Mouse (Mus musculus) urinary bladder, postnatal 0 days (tissue): ENCODE data around the gene Tra2b. TPM values are rescaled to one million over a fixed set of nuclear protein-coding genes. Genes with fewer than 3 reads are reported as not detected.

ENCODE experiments used
- polyA plus RNA-seq: library from polyadenylated mRNA; unstranded; fragments of >200 nt; fragmentation: Nextera tagmentation; extraction: Ambion mirVana; gene quantifications from 2 replicates; pipeline ENCODE4 v1.2.1, GENCODE M21; 2015

Gene Tra2b
- 158 and 189 TPM in 2 replicates for polyA plus RNA-seq

DNA sequence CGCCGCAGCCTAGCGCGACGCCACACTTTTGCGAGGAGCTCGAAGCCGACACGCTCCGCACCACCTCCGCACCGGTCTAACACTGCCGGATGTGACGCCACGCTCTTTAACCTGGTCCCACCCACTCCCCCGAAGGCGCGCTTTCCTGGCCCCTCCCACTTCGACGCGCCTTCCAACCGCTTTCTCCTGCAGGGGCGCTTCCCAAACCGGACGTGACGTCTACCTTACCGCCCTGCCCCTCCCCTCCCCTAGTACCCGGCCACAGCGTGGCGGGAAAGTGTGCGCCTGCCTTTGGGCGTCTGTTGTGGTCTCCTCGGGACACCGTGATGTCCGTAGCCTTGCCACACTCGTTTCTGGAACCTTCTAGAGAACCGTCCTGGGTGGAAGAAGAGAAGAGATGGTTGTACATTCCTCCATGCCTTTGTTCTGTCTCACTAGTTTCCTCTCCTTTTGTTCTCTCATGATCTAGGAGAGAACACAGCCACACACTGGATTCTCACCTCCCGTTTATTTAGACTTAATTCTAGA, at the start of gene Tra2b:
Tra2b (minus strand) TSS at position 157 of the 528 bp plus-strand sequence.

Other genes with a start within 250 kb of the Tra2b start
- 18.0 and 21.9 TPM in 2 replicates for gene Igf2bp2, start 102.7 kb downstream of the Tra2b start, polyA plus RNA-seq
- 10.0 and 11.7 TPM in 2 replicates for gene Etv5, start 173.7 kb upstream of the Tra2b start, polyA plus RNA-seq